Mouse (Mus musculus): Measurements from ENCODE around the gene Slc9a1. TPM values are rescaled to one million over a fixed set of nuclear protein-coding genes. Genes with fewer than 3 reads are reported as not detected.

Gene Slc9a1
- total and polyA plus RNA-seq, 3 experiments, result 17.0 to 21.5 (median 17.4) TPM

GRCm38 (mm10) chr4:133378236-133379045 lies 8.9 kb downstream of the Slc9a1 start:
- Histone ChIP-seq H3K36me3 (ENCODE audit: control insufficient read depth, insufficient read depth, low read length) (no peaks in the 10 kb centered on the region; the same call in 1 of the 2 replicates), H3K4me1 (ENCODE audit: control insufficient read depth, insufficient read depth, low read length) (peaks cover 10% of the 10 kb centered on the region), H3K79me2 (replicated peaks; ENCODE audit: control insufficient read depth, insufficient read depth, low read length) (peaks cover 5% of the 10 kb centered on the region; the same call in 1 of the 2 replicates), H3K27ac (peak overlapping the region; percentile 64), H3K9ac (ENCODE audit: low read depth, low read length) (peak overlapping the region; percentile 42; the same call in 1 of the 2 replicates), H3K27me3 (ENCODE audit: control insufficient read depth, insufficient read depth, low read length) (no peaks in the 10 kb centered on the region), H3K4me3 (no peak overlapping the region)
- no peak for TF ChIP-seq POLR2A (IDR thresholded peaks at IDR 0.05; ENCODE audit: insufficient read depth, low read depth, low read length)
- no peak for TF ChIP-seq EP300 (IDR thresholded peaks at IDR 0.05; ENCODE audit: insufficient read depth, low read depth, low read length)
- TF ChIP-seq CTCF (IDR thresholded peaks at IDR 0.05), result no peak
- WGBS, result 25% methylated on average over 13 of the region's 13 CpGs
- DNase-seq, result no peak
- intact Hi-C loops (cut with DNase I), result no loop called here

GRCm38 (mm10) chr4:133379046-133379347 lies 9.5 kb downstream of the Slc9a1 start:
- H3K79me2 ChIP-seq (replicated peaks; ENCODE audit: control insufficient read depth, insufficient read depth, low read length), result peaks cover 3% of the 10 kb centered on the region; the same call in 1 of the 2 replicates
- TF ChIP-seq CTCF (IDR thresholded peaks at IDR 0.05) (no peak), POLR2A (IDR thresholded peaks at IDR 0.05; ENCODE audit: insufficient read depth, low read depth, low read length) (no peak), EP300 (IDR thresholded peaks at IDR 0.05; ENCODE audit: insufficient read depth, low read depth, low read length) (no peak)
- H3K4me3 ChIP-seq, result no peak overlapping the region
- 63% methylated on average over 5 of the region's 5 CpGs for WGBS
- no peaks in the 10 kb centered on the region for H3K27me3 ChIP-seq (ENCODE audit: control insufficient read depth, insufficient read depth, low read length)
- H3K36me3 ChIP-seq (ENCODE audit: control insufficient read depth, insufficient read depth, low read length), result no peaks in the 10 kb centered on the region; the same call in 1 of the 2 replicates
- H3K27ac ChIP-seq, result peak overlapping the region; percentile 26; the same call in 1 of the 2 replicates
- H3K9ac ChIP-seq (ENCODE audit: low read depth, low read length), result peak overlapping the region; percentile 25; the same call in 1 of the 2 replicates
- H3K4me1 ChIP-seq (ENCODE audit: control insufficient read depth, insufficient read depth, low read length), result peaks cover 10% of the 10 kb centered on the region
- DNase-seq, result no peak
- intact Hi-C loops (cut with DNase I), result no loop called here

- intact Hi-C loops (cut with DNase I), result no loop called here
- no peak for DNase-seq
- H3K4me1 ChIP-seq (ENCODE audit: control insufficient read depth, insufficient read depth, low read length), result peaks cover 10% of the 10 kb centered on the region
- H3K79me2 ChIP-seq (replicated peaks; ENCODE audit: control insufficient read depth, insufficient read depth, low read length), result peaks cover 2% of the 10 kb centered on the region; the same call in 1 of the 2 replicates
- H3K27ac ChIP-seq, result no peak overlapping the region
- H3K4me3 ChIP-seq, result no peak overlapping the region
- H3K27me3 ChIP-seq (ENCODE audit: control insufficient read depth, insufficient read depth, low read length), result no peaks in the 10 kb centered on the region
- WGBS, result 75% methylated on average over 3 of the region's 3 CpGs
- H3K9ac ChIP-seq (ENCODE audit: low read depth, low read length), result no peak overlapping the region
- TF ChIP-seq POLR2A (IDR thresholded peaks at IDR 0.05; ENCODE audit: insufficient read depth, low read depth, low read length), result no peak
- H3K36me3 ChIP-seq (ENCODE audit: control insufficient read depth, insufficient read depth, low read length), result no peaks in the 10 kb centered on the region; the same call in 1 of the 2 replicates
Measured at GRCm38 (mm10) chr4:133379861-133380260, 10.4 kb downstream of the Slc9a1 start.

GRCm38 (mm10) chr4:133380532-133380931 lies 11.0 kb downstream of the Slc9a1 start:
- H3K9ac ChIP-seq (ENCODE audit: low read depth, low read length), result no peak overlapping the region
- peak in 1 of 2 experiments; percentile 11 for DNase-seq
- 86% methylated on average over 6 of the region's 6 CpGs for WGBS
- H3K27me3 ChIP-seq (ENCODE audit: control insufficient read depth, insufficient read depth, low read length), result no peaks in the 10 kb centered on the region
- 0 out of 2 replicates have a peak, but pooled peaks cover 2% of the 10 kb centered on the region for H3K79me2 ChIP-seq (replicated peaks; ENCODE audit: control insufficient read depth, insufficient read depth, low read length)
- H3K4me3 ChIP-seq, result no peak overlapping the region
- H3K4me1 ChIP-seq (ENCODE audit: control insufficient read depth, insufficient read depth, low read length), result peaks cover 10% of the 10 kb centered on the region
- H3K36me3 ChIP-seq (ENCODE audit: control insufficient read depth, insufficient read depth, low read length), result no peaks in the 10 kb centered on the region; the same call in 1 of the 2 replicates
- TF ChIP-seq CTCF (IDR thresholded peaks at IDR 0.05) (no peak), EP300 (IDR thresholded peaks at IDR 0.05; ENCODE audit: insufficient read depth, low read depth, low read length) (no peak), POLR2A (IDR thresholded peaks at IDR 0.05; ENCODE audit: insufficient read depth, low read depth, low read length) (no peak)
- H3K27ac ChIP-seq, result no peak overlapping the region
- intact Hi-C loops (cut with DNase I), result no loop called here

- Histone ChIP-seq H3K79me2 (replicated peaks; ENCODE audit: control insufficient read depth, insufficient read depth, low read length) (no peaks in the 10 kb centered on the region), H3K9ac (ENCODE audit: low read depth, low read length) (no peak overlapping the region), H3K36me3 (ENCODE audit: control insufficient read depth, insufficient read depth, low read length) (no peaks in the 10 kb centered on the region; the same call in 1 of the 2 replicates), H3K27me3 (ENCODE audit: control insufficient read depth, insufficient read depth, low read length) (no peaks in the 10 kb centered on the region), H3K4me3 (no peak overlapping the region), H3K4me1 (ENCODE audit: control insufficient read depth, insufficient read depth, low read length) (peaks cover 12% of the 10 kb centered on the region), H3K27ac (no peak overlapping the region)
- TF ChIP-seq POLR2A (IDR thresholded peaks at IDR 0.05; ENCODE audit: insufficient read depth, low read depth, low read length) (no peak), EP300 (IDR thresholded peaks at IDR 0.05; ENCODE audit: insufficient read depth, low read depth, low read length) (no peak), CTCF (IDR thresholded peaks at IDR 0.05) (no peak)
- 70% methylated on average over 8 of the region's 8 CpGs for WGBS
- peak in 1 of 2 experiments; percentile 15 for DNase-seq
- intact Hi-C loops (cut with DNase I), result no loop called here
Measured at GRCm38 (mm10) chr4:133381141-133381540, 11.6 kb downstream of the Slc9a1 start.
